Mouse (Mus musculus) CH12.LX (cell line): ENCODE results near the gene Lef1. TPM values are rescaled to one million over a fixed set of nuclear protein-coding genes. Genes with fewer than 3 reads are reported as not detected.

ENCODE experiments used
- DNase-seq: peaks from one replicate; pipeline ENCODE4 v3.0.0-alpha.2; 2013; ENCODE audit errors: extremely low read depth
- H3K27ac ChIP-seq: 2 replicates; pipeline ENCODE4 v1.5.1; 2012; ENCODE audit warnings: low read depth, mild to moderate bottlenecking, control low read depth, moderate library complexity; ENCODE audit not compliant: insufficient read depth
- H3K27me3 ChIP-seq: replicated peaks from 2 replicates; pipeline ENCODE3; 2012; ENCODE audit warnings: inconsistent platforms
- H3K36me3 ChIP-seq, 2 experiments: replicated peaks in 1 of 2; 2 replicates each; pipeline versions ENCODE3 to v1.6.1; 2012; ENCODE audit warnings: inconsistent platforms in 1 of 2, low read length in 1 of 2, mild to moderate bottlenecking in 1 of 2, mixed read lengths in 1 of 2, moderate library complexity in 1 of 2; ENCODE audit not compliant: control insufficient read depth in 1 of 2, insufficient read depth in 1 of 2
- H3K4me1 ChIP-seq, 2 experiments: 2 replicates each; pipeline ENCODE4 v1.6.1; 2012; ENCODE audit warnings: inconsistent platforms in 1 of 2, moderate library complexity in 1 of 2; ENCODE audit not compliant: insufficient read depth in 2 of 2, control insufficient read depth in 1 of 2
- H3K4me2 ChIP-seq: 2 replicates; pipeline ENCODE4 v1.6.1; 2012; ENCODE audit warnings: low read depth, mild to moderate bottlenecking, control low read depth; ENCODE audit not compliant: poor library complexity, insufficient read depth, severe bottlenecking
- H3K4me3 ChIP-seq, 3 experiments: fragments of 150-350 bp in 1 of 3; sonication (generic) in 1 of 3; replicated peaks in 1 of 3; 2 replicates each; pipeline versions ENCODE3 to v1.5.1; 2011 to 2012; ENCODE audit warnings: low read depth in 2 of 3, low read length in 2 of 3, mild to moderate bottlenecking in 2 of 3, moderate library complexity in 2 of 3, control low read depth in 1 of 3, improper control_type of control experiment in 1 of 3, inconsistent platforms in 1 of 3, mixed read lengths in 1 of 3; ENCODE audit not compliant: poor library complexity in 1 of 3
- H3K79me2 ChIP-seq: replicated peaks from 2 replicates; pipeline ENCODE4 v1.6.1; 2012; ENCODE audit warnings: mild to moderate bottlenecking, moderate library complexity; ENCODE audit not compliant: control insufficient read depth, poor library complexity, insufficient read depth, severe bottlenecking; ENCODE audit errors: extremely low read depth
- H3K9ac ChIP-seq: 2 replicates; pipeline ENCODE4 v1.6.1; 2012; ENCODE audit warnings: low read depth, mild to moderate bottlenecking, control low read depth, moderate library complexity; ENCODE audit not compliant: insufficient read depth
- H3K9me3 ChIP-seq: replicated peaks from 2 replicates; pipeline ENCODE3; 2012; ENCODE audit warnings: low read length, inconsistent platforms, mixed read lengths
- BHLHE40 ChIP-seq: IDR thresholded peaks from 2 replicates; pipeline ENCODE4 v1.6.1; 2011; ENCODE audit warnings: mild to moderate bottlenecking, low read depth, low read length, improper control_type of control experiment
- CHD1 ChIP-seq: IDR thresholded peaks from 2 replicates; pipeline ENCODE4 v1.6.1; 2012; ENCODE audit warnings: low read depth, low read length, improper control_type of control experiment, inconsistent platforms
- CHD2 ChIP-seq: IDR thresholded peaks from 2 replicates; pipeline ENCODE4 v1.6.1; 2011; ENCODE audit warnings: low read length, improper control_type of control experiment
- CTCF ChIP-seq, 2 experiments: IDR thresholded peaks in 1 of 2; conservative IDR thresholded peaks in 1 of 2; 2 replicates each; pipeline ENCODE4 v1.5.1; 2011 to 2012; ENCODE audit warnings: low read depth in 2 of 2, low read length in 2 of 2, improper control_type of control experiment in 1 of 2, inconsistent platforms in 1 of 2, mild to moderate bottlenecking in 1 of 2, moderate library complexity in 1 of 2
- E2F4 ChIP-seq: IDR thresholded peaks from 2 replicates; pipeline ENCODE4 v1.6.1; 2011; ENCODE audit warnings: low read depth, low read length, improper control_type of control experiment; ENCODE audit not compliant: insufficient replicate concordance
- ELF1 ChIP-seq: IDR thresholded peaks from 2 replicates; pipeline ENCODE4 v1.6.1; 2014; ENCODE audit warnings: low read depth, mild to moderate bottlenecking, inconsistent platforms, low read length, improper control_type of control experiment
- GABPA ChIP-seq: IDR thresholded peaks from 2 replicates; pipeline ENCODE4 v1.6.1; 2012; ENCODE audit warnings: low read depth, low read length, improper control_type of control experiment, inconsistent platforms; ENCODE audit not compliant: insufficient replicate concordance
- JUN ChIP-seq: IDR thresholded peaks from 2 replicates; pipeline ENCODE4 v1.6.1; 2011; ENCODE audit warnings: low read depth, mild to moderate bottlenecking, low read length, improper control_type of control experiment, moderate library complexity; ENCODE audit not compliant: insufficient read depth
- KAT2A ChIP-seq: IDR thresholded peaks from 2 replicates; pipeline ENCODE4 v1.6.1; 2012; ENCODE audit warnings: low read length, improper control_type of control experiment, inconsistent platforms; ENCODE audit not compliant: insufficient replicate concordance
- MAZ ChIP-seq: IDR thresholded peaks from 2 replicates; pipeline ENCODE4 v1.6.1; 2012; ENCODE audit warnings: low read depth, mild to moderate bottlenecking, inconsistent platforms, low read length, improper control_type of control experiment, moderate library complexity
- MEF2A ChIP-seq: IDR thresholded peaks from 2 replicates; pipeline ENCODE4 v1.6.1; 2014; ENCODE audit warnings: low read depth, mild to moderate bottlenecking, inconsistent platforms, low read length, improper control_type of control experiment, borderline replicate concordance
- MXI1 ChIP-seq: IDR thresholded peaks from 2 replicates; pipeline ENCODE4 v1.6.1; 2011; ENCODE audit warnings: mild to moderate bottlenecking, low read depth, low read length, improper control_type of control experiment
- NELFE ChIP-seq: IDR thresholded peaks from 2 replicates; pipeline ENCODE4 v1.6.1; 2011; ENCODE audit warnings: low read depth, low read length, improper control_type of control experiment
- POLR2A ChIP-seq: IDR thresholded peaks from 2 replicates; pipeline ENCODE4 v1.6.1; 2011; ENCODE audit warnings: low read depth, mild to moderate bottlenecking, improper control_type of control experiment, low read length
- POLR2AphosphoS2 ChIP-seq: IDR thresholded peaks from 2 replicates; pipeline ENCODE4 v1.6.1; 2011; ENCODE audit warnings: low read depth, low read length, improper control_type of control experiment
- RCOR1 ChIP-seq: conservative IDR thresholded peaks from 2 replicates; pipeline ENCODE4 v1.6.1; 2012; ENCODE audit warnings: low read depth, mild to moderate bottlenecking, inconsistent platforms, low read length, improper control_type of control experiment
- SIN3A ChIP-seq: IDR thresholded peaks from 2 replicates; pipeline ENCODE4 v1.6.1; 2012; ENCODE audit warnings: low read length, improper control_type of control experiment, inconsistent platforms
- SMC3 ChIP-seq: IDR thresholded peaks from 2 replicates; pipeline ENCODE4 v1.6.1; 2011; ENCODE audit warnings: low read depth, low read length, improper control_type of control experiment
- TCF12 ChIP-seq: IDR thresholded peaks from 2 replicates; pipeline ENCODE4 v1.6.1; 2014; ENCODE audit warnings: low read depth, mild to moderate bottlenecking, inconsistent platforms, low read length, improper control_type of control experiment
- UBTF ChIP-seq: IDR thresholded peaks from 2 replicates; pipeline ENCODE4 v1.6.1; 2012; ENCODE audit warnings: low read depth, mild to moderate bottlenecking, inconsistent platforms, low read length, improper control_type of control experiment, moderate library complexity
- USF1 ChIP-seq: IDR thresholded peaks from 2 replicates; pipeline ENCODE4 v1.6.1; 2014; ENCODE audit warnings: low read depth, mild to moderate bottlenecking, inconsistent platforms, low read length, improper control_type of control experiment
- USF2 ChIP-seq: conservative IDR thresholded peaks from 2 replicates; pipeline ENCODE4 v1.6.1; 2011; ENCODE audit warnings: low read depth, low read length, improper control_type of control experiment
- ZKSCAN1 ChIP-seq: IDR thresholded peaks from 2 replicates; pipeline ENCODE4 v1.6.1; 2012; ENCODE audit warnings: low read depth, inconsistent platforms, low read length, improper control_type of control experiment, borderline replicate concordance
- ZMIZ1 ChIP-seq: IDR thresholded peaks from 2 replicates; pipeline ENCODE4 v1.6.1; 2012; ENCODE audit warnings: low read depth, mild to moderate bottlenecking, inconsistent platforms, low read length, improper control_type of control experiment
- ZNF384 ChIP-seq: IDR thresholded peaks from 2 replicates; pipeline ENCODE4 v1.6.1; 2012; ENCODE audit warnings: low read depth, low read length, improper control_type of control experiment, inconsistent platforms
- dilution Hi-C: fragments of 300-500 bp; cut with MboI; formaldehyde crosslinking; loops from 2 replicates; pipeline ENCODE4 v1.14.3; 2020; ENCODE audit warnings: low sequenced_read_pairs; ENCODE audit not compliant: extremely low pct_unique_long_range_greater_than_20kb, extremely low pct_ligation_motif_present
- in situ Hi-C: fragments of 300-500 bp; cut with MboI; formaldehyde crosslinking; loops from 3 replicates; pipeline ENCODE4 v1.14.3; 2019; ENCODE audit warnings: low sequenced_read_pairs, low pct_ligation_motif_present, low pct_unique_long_range_greater_than_20kb, mixed read lengths
- polyA plus RNA-seq: library from polyadenylated mRNA; unstranded; fragments of >175 nt; gene quantifications from 2 replicates; pipeline ENCODE4 v1.2.1, GENCODE M21; 2012; ENCODE audit warnings: low read depth; ENCODE audit not compliant: insufficient read length
- total RNA-seq, 2 experiments: library from RNA; depleted of rRNA; stranded (reverse); fragments of 300-350 nt in 1 of 2; fragments of >200 nt in 1 of 2; gene quantifications; 2 replicates each; pipeline ENCODE4 v1.2.3; 2012 to 2014

Gene Lef1
- total and polyA plus RNA-seq, 3 experiments: 1.8 to 14.5 (median 4.4) TPM

GRCm38 (mm10) chr3:131199590-131200288 lies 89.5 kb downstream of the Lef1 start:
- Histone ChIP-seq H3K79me2 (no peaks in the 10 kb centered on the region), H3K27ac (no peak overlapping the region), H3K4me2 (no peak overlapping the region), H3K9me3 (no peaks in the 10 kb centered on the region), H3K36me3 (peaks cover 5 to 21% of the 10 kb centered on the region in 2 experiments), H3K4me3 (no peak overlapping the region)
- dilution Hi-C loops: no loop called here
- in situ Hi-C loops: no loop called here
- DNase-seq: no peak
- TF ChIP-seq SMC3 (no peak), CHD2 (no peak), MXI1 (no peak), TCF12 (no peak), ZKSCAN1 (no peak), BHLHE40 (no peak), KAT2A (no peak), USF1 (no peak), GABPA (no peak), POLR2AphosphoS2 (no peak), RCOR1 (no peak), UBTF (no peak)
- TF ChIP-seq, all 38 proteins: peak for 0
- no peaks in the 10 kb centered on the region for H3K4me1 ChIP-seq
- no peak overlapping the region for H3K9ac ChIP-seq
- H3K27me3 ChIP-seq: peaks cover 12% of the 10 kb centered on the region

GRCm38 (mm10) chr3:131202311-131202710 lies 92.0 kb downstream of the Lef1 start:
- Histone ChIP-seq H3K4me2 (no peak overlapping the region), H3K9ac (no peak overlapping the region), H3K4me1 (no peaks in the 10 kb centered on the region), H3K27me3 (peaks cover 26% of the 10 kb centered on the region), H3K36me3 (peaks cover 5 to 24% of the 10 kb centered on the region in 2 experiments), H3K9me3 (no peaks in the 10 kb centered on the region), H3K79me2 (no peaks in the 10 kb centered on the region), H3K27ac (no peak overlapping the region), H3K4me3 (no peak overlapping the region)
- dilution Hi-C loops: no loop called here
- no peak for TF ChIP-seq CTCF (conservative IDR thresholded peaks at IDR 0.05 in 1 of 2, IDR thresholded peaks at IDR 0.05 in 1 of 2; ENCODE audit: low read depth in 2 of 2, low read length in 2 of 2)
- no peak for TF ChIP-seq MAZ
- TF ChIP-seq SMC3: no peak
- no peak for TF ChIP-seq ZMIZ1
- TF ChIP-seq NELFE: no peak
- TF ChIP-seq ZNF384: no peak
- TF ChIP-seq CHD1: no peak
- no peak for TF ChIP-seq SIN3A
- TF ChIP-seq ELF1: no peak
- no peak for TF ChIP-seq POLR2A
- no peak for TF ChIP-seq GABPA
- no peak for TF ChIP-seq RCOR1
- TF ChIP-seq USF1: no peak
- TF ChIP-seq USF2: no peak
- TF ChIP-seq KAT2A: no peak
- no peak for TF ChIP-seq MEF2A
- no peak for TF ChIP-seq UBTF
- no peak for TF ChIP-seq POLR2AphosphoS2
- TF ChIP-seq JUN: no peak
- no peak for TF ChIP-seq E2F4
- DNase-seq: no peak
- in situ Hi-C loops: no loop called here
